Mouse (Mus musculus) heart, adult 2 months (tissue): Measurements from ENCODE around the gene Mbnl2. TPM values are rescaled to one million over a fixed set of nuclear protein-coding genes. Genes with fewer than 3 reads are reported as not detected.

Experiments
- DNase-seq, 2 experiments: peaks; one replicate each; pipeline ENCODE4 v3.0.0; 2021
- H3K27ac ChIP-seq: fragments of 200-600 bp; 2 replicates; pipeline ENCODE4 v1.8.1; 2022
- H3K27me3 ChIP-seq: fragments of 200-500 bp; 2 replicates; pipeline ENCODE4 v1.6.1; 2012; ENCODE audit warnings: mild to moderate bottlenecking, low read length, inconsistent platforms, mixed read lengths; ENCODE audit not compliant: control insufficient read depth, insufficient read depth
- H3K36me3 ChIP-seq: fragments of 200-500 bp; 2 replicates; pipeline ENCODE4 v1.6.1; 2012; ENCODE audit warnings: low read length, inconsistent platforms; ENCODE audit not compliant: control insufficient read depth, insufficient read depth
- H3K4me1 ChIP-seq: fragments of 200-500 bp; 2 replicates; pipeline ENCODE4 v1.6.1; 2011; ENCODE audit warnings: low read length; ENCODE audit not compliant: control insufficient read depth, insufficient read depth
- H3K4me3 ChIP-seq: fragments of 200-600 bp; 2 replicates; pipeline ENCODE4 v1.8.1; 2022
- H3K79me2 ChIP-seq: fragments of 200-500 bp; replicated peaks from 2 replicates; pipeline ENCODE4 v1.6.1; 2012; ENCODE audit warnings: mild to moderate bottlenecking, inconsistent platforms, low read length, moderate library complexity, mixed read lengths; ENCODE audit not compliant: control insufficient read depth, insufficient read depth
- H3K9ac ChIP-seq: fragments of 200-500 bp; 2 replicates; pipeline ENCODE4 v1.6.1; 2012; ENCODE audit warnings: low read depth, mild to moderate bottlenecking, control low read depth, inconsistent platforms, low read length, mixed read lengths
- CTCF ChIP-seq: fragments of 200-600 bp; IDR thresholded peaks from 2 replicates; pipeline ENCODE4 v1.8.1; 2022; ENCODE audit warnings: antibody characterized with exemption, mild to moderate bottlenecking, moderate library complexity
- EP300 ChIP-seq: fragments of 200-500 bp; IDR thresholded peaks from 2 replicates; pipeline ENCODE4 v1.6.1; 2011; ENCODE audit warnings: low read depth, low read length, control low read depth; ENCODE audit not compliant: insufficient read depth
- POLR2A ChIP-seq: fragments of 200-500 bp; IDR thresholded peaks from 2 replicates; pipeline ENCODE4 v1.6.1; 2011; ENCODE audit warnings: mild to moderate bottlenecking, low read depth, low read length, control low read depth; ENCODE audit not compliant: insufficient read depth
- WGBS: fragments of 180-500 bp; shearing (Covaris S2); methylation state at CpG from one replicate; pipeline ENCODE4 v1.1.7; 2018; 5-methylcytosine and 5-hydroxymethylcytosine counted together
- intact Hi-C: fragments of 180-260 bp; cut with DNase I; formaldehyde crosslinking; loops from one replicate; pipeline ENCODE4 v1.15.1; 2025
- polyA plus RNA-seq: library from polyadenylated mRNA; depleted of rRNA; stranded (reverse); fragments of >200 nt; gene quantifications from 2 replicates; pipeline ENCODE4 v1.2.3, GENCODE M21; 2012
- total RNA-seq, 2 experiments: library from RNA; stranded (reverse); gene quantifications; 2 replicates each; pipeline ENCODE4 v1.2.3; 2021

Mbnl2 gene
- total and polyA plus RNA-seq, 3 experiments: 91.1 to 258 (median 221) TPM

GRCm38 (mm10) chr14:120284504-120284903, 9.0 kb downstream of the Mbnl2 start:
- TF ChIP-seq EP300: no peak
- no peak for TF ChIP-seq POLR2A
- no peak for TF ChIP-seq CTCF
- no peak overlapping the region for H3K27ac ChIP-seq
- WGBS: 42% methylated on average over 5 of the region's 5 CpGs
- peaks cover 68% of the 10 kb centered on the region for H3K36me3 ChIP-seq
- H3K4me1 ChIP-seq: peaks cover 62% of the 10 kb centered on the region
- H3K9ac ChIP-seq: no peak overlapping the region
- H3K79me2 ChIP-seq: peaks cover 15% of the 10 kb centered on the region
- H3K27me3 ChIP-seq: no peaks in the 10 kb centered on the region
- H3K4me3 ChIP-seq: no peak overlapping the region
- DNase-seq: no peak
- intact Hi-C loops: no loop called here

- intact Hi-C loops: no loop called here
- peaks cover 19% of the 10 kb centered on the region for H3K79me2 ChIP-seq
- peak overlapping the region; percentile 63 for H3K27ac ChIP-seq
- no peak for DNase-seq
- WGBS: 20% methylated on average over 21 of the region's 21 CpGs
- peak overlapping the region; percentile 15; the same call in 1 of the 2 replicates for H3K9ac ChIP-seq
- no peaks in the 10 kb centered on the region for H3K27me3 ChIP-seq
- H3K4me3 ChIP-seq: peak overlapping the region; percentile 0; the same call in 1 of the 2 replicates
- peaks cover 56% of the 10 kb centered on the region for H3K36me3 ChIP-seq
- TF ChIP-seq EP300 (no peak), CTCF (no peak), POLR2A (no peak)
- peaks cover 60% of the 10 kb centered on the region for H3K4me1 ChIP-seq
These were observed 11.9 kb downstream of the Mbnl2 start for GRCm38 (mm10) chr14:120287121-120287986.

GRCm38 (mm10) chr14:120287987-120288275, 12.5 kb downstream of the Mbnl2 start:
- Histone ChIP-seq H3K36me3 (peaks cover 58% of the 10 kb centered on the region), H3K4me1 (peaks cover 63% of the 10 kb centered on the region), H3K4me3 (no peak overlapping the region), H3K9ac (no peak overlapping the region), H3K79me2 (peaks cover 17% of the 10 kb centered on the region), H3K27me3 (no peaks in the 10 kb centered on the region), H3K27ac (peak overlapping the region; percentile 63)
- TF ChIP-seq CTCF (no peak), POLR2A (no peak), EP300 (no peak)
- intact Hi-C loops: no loop called here
- DNase-seq: no peak

GRCm38 (mm10) chr14:120288378-120289002, 13.0 kb downstream of the Mbnl2 start:
- TF ChIP-seq EP300 (no peak), POLR2A (no peak), CTCF (no peak)
- intact Hi-C loops: no loop called here
- WGBS: 16% methylated on average over 10 of the region's 10 CpGs
- H3K4me1 ChIP-seq: peaks cover 63% of the 10 kb centered on the region
- peak overlapping the region; percentile 3; the same call in 1 of the 2 replicates for H3K4me3 ChIP-seq
- DNase-seq: no peak
- no peak overlapping the region for H3K9ac ChIP-seq
- H3K27me3 ChIP-seq: no peaks in the 10 kb centered on the region
- peak overlapping the region; percentile 77 for H3K27ac ChIP-seq
- peaks cover 18% of the 10 kb centered on the region for H3K79me2 ChIP-seq
- peaks cover 59% of the 10 kb centered on the region for H3K36me3 ChIP-seq

GRCm38 (mm10) chr14:120289065-120289464, 13.6 kb downstream of the Mbnl2 start:
- peak overlapping the region; percentile 77 for H3K27ac ChIP-seq
- no peak overlapping the region for H3K9ac ChIP-seq
- WGBS: 4% methylated on average over 9 of the region's 9 CpGs
- H3K27me3 ChIP-seq: no peaks in the 10 kb centered on the region
- peaks cover 62% of the 10 kb centered on the region for H3K4me1 ChIP-seq
- H3K4me3 ChIP-seq: no peak overlapping the region
- peaks cover 58% of the 10 kb centered on the region for H3K36me3 ChIP-seq
- peak; percentile 72 to 76 for DNase-seq
- intact Hi-C loops: no loop called here
- peak; percentile 80 for TF ChIP-seq EP300
- TF ChIP-seq POLR2A: no peak; the same call in 1 of the 2 replicates
- TF ChIP-seq CTCF: no peak
- peaks cover 13% of the 10 kb centered on the region for H3K79me2 ChIP-seq

GRCm38 (mm10) chr14:120289528-120289927, 14.1 kb downstream of the Mbnl2 start:
- Histone ChIP-seq H3K27ac (peak overlapping the region; percentile 77), H3K9ac (no peak overlapping the region), H3K79me2 (peaks cover 13% of the 10 kb centered on the region), H3K36me3 (peaks cover 59% of the 10 kb centered on the region), H3K27me3 (no peaks in the 10 kb centered on the region), H3K4me3 (no peak overlapping the region), H3K4me1 (peaks cover 61% of the 10 kb centered on the region)
- 24% methylated on average over 7 of the region's 7 CpGs for WGBS
- TF ChIP-seq CTCF (no peak), EP300 (no peak), POLR2A (no peak)
- DNase-seq: no peak
- intact Hi-C loops: no loop called here
